Mouse (Mus musculus) ES-E14 (cell line): ENCODE results near the gene Abhd14a.

Experiments used
- CHD2 ChIP-seq: IDR thresholded peaks from 2 replicates; pipeline ENCODE4 v1.6.1; 2014; ENCODE audit warnings: mild to moderate bottlenecking, low read depth, low read length, inconsistent platforms
- MAFK ChIP-seq: IDR thresholded peaks from 2 replicates; pipeline ENCODE4 v1.6.1; 2014; ENCODE audit warnings: mild to moderate bottlenecking, low read depth, low read length, inconsistent platforms; ENCODE audit not compliant: insufficient read depth
- ZC3H11A ChIP-seq: IDR thresholded peaks from 2 replicates; pipeline ENCODE4 v1.6.1; 2012; ENCODE audit warnings: low read depth, mild to moderate bottlenecking, inconsistent platforms, low read length, borderline replicate concordance
- ZNF384 ChIP-seq: IDR thresholded peaks from 2 replicates; pipeline ENCODE4 v1.6.1; 2012; ENCODE audit warnings: low read depth, low read length, inconsistent platforms

DNA sequence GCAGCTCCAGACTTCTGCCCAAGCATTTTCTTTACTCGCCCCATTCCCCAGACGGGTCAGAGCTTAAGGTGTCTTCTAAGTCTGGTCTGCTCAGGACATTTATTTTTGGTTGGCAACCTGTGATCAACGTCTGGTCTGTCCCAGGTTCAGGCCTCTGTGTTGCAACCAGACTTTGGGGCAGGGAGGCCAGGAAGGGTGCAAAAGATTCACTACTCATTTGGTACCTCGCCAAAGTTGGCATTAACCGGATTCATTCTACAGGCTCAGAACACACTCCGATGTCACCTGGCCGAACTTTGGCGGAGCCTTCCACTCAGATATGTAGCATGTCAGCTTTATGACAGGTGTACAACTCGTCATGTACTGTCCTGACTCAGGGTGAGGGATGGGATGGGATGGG is 473 bp upstream of the Abhd14a start:
- TF ChIP-seq MAFK (no peak), CHD2 (no peak), ZNF384 (no peak), ZC3H11A (no peak)
